Mouse (Mus musculus) midbrain, embryonic 13.5 days (tissue): ENCODE measurements around the gene Zfp697. TPM values are rescaled to one million over a fixed set of nuclear protein-coding genes. Genes with fewer than 3 reads are reported as not detected.
"Not testable (repeated sequence)": the region's sequence is repeated elsewhere in the genome, so short reads cannot be mapped to it uniquely, and the experiment has no call there.

Experiments used
- ATAC-seq: fragments of 200-750 bp; cut with Nextera tagmentation; 2 replicates; pipeline ENCODE4 v1.8.0; 2017; ENCODE audit warnings: mild to moderate bottlenecking, moderate TSS enrichment, moderate library complexity
- H3K27ac ChIP-seq: fragments of 300-500 bp; sonication (generic); 2 replicates; pipeline ENCODE4 v1.5.1; 2015; ENCODE audit warnings: inconsistent platforms, mild to moderate bottlenecking, moderate library complexity
- H3K27me3 ChIP-seq: fragments of 300-500 bp; sonication (generic); 2 replicates; pipeline ENCODE4 v1.6.1; 2015; ENCODE audit warnings: mild to moderate bottlenecking, inconsistent platforms
- H3K36me3 ChIP-seq: fragments of 300-500 bp; sonication (generic); 2 replicates; pipeline ENCODE4 v1.6.1; 2015; ENCODE audit warnings: mild to moderate bottlenecking, inconsistent platforms
- H3K4me1 ChIP-seq: fragments of 300-500 bp; sonication (generic); replicated peaks from 2 replicates; pipeline ENCODE4 v1.6.1; 2015; ENCODE audit warnings: inconsistent platforms
- H3K4me2 ChIP-seq: fragments of 300-500 bp; sonication (generic); replicated peaks from 2 replicates; pipeline ENCODE4 v1.6.1; 2015; ENCODE audit warnings: moderate library complexity, mild to moderate bottlenecking, inconsistent platforms
- H3K4me3 ChIP-seq: fragments of 300-500 bp; sonication (generic); replicated peaks from 2 replicates; pipeline ENCODE4 v1.5.1; 2015; ENCODE audit warnings: mild to moderate bottlenecking, inconsistent platforms
- H3K9ac ChIP-seq: fragments of 300-500 bp; sonication (generic); replicated peaks from 2 replicates; pipeline ENCODE4 v1.6.1; 2015; ENCODE audit warnings: mild to moderate bottlenecking, inconsistent platforms
- H3K9me3 ChIP-seq: fragments of 300-500 bp; sonication (generic); 2 replicates; pipeline ENCODE4 v1.6.1; 2016; ENCODE audit warnings: mild to moderate bottlenecking, inconsistent platforms
- WGBS: fragments of 180-500 bp; shearing (Covaris S2); methylation state at CpG from one replicate; pipeline ENCODE4 v1.1.7; 2015; 5-methylcytosine and 5-hydroxymethylcytosine counted together
- polyA plus RNA-seq: library from polyadenylated mRNA; unstranded; fragments of >200 nt; fragmentation: Nextera tagmentation; extraction: Ambion mirVana; gene quantifications from 2 replicates; pipeline ENCODE4 v1.2.1, GENCODE M21; 2015

Zfp697 gene
- polyA plus RNA-seq, 1 experiment from 2014 or later = 15.4 TPM

DNA sequence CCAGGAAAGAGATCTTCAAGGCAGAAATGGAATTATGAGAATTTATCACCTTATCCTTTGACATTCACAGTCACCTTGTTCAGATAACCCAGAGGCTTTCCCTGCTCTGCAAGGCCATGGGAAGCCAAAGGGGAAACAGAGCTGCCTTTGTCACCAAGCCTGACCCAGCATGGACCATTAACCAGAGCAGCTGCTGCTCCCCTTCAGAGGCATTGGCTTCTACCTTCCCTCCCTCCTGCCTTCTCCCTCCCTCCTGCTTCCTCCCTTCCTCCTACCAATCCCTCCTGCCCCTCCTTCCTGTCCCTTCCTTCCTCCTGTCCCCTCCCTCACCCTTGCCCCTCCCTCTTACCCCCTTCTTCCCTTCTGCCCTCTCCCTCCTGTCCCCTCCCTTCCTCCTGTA is 111.9 kb downstream of the Zfp697 start:
- not testable (repeated sequence) for H3K27me3 ChIP-seq, H3K36me3 ChIP-seq, ATAC-seq, H3K4me3 ChIP-seq, H3K4me2 ChIP-seq, H3K4me1 ChIP-seq, H3K9me3 ChIP-seq, H3K9ac ChIP-seq, H3K27ac ChIP-seq

DNA sequence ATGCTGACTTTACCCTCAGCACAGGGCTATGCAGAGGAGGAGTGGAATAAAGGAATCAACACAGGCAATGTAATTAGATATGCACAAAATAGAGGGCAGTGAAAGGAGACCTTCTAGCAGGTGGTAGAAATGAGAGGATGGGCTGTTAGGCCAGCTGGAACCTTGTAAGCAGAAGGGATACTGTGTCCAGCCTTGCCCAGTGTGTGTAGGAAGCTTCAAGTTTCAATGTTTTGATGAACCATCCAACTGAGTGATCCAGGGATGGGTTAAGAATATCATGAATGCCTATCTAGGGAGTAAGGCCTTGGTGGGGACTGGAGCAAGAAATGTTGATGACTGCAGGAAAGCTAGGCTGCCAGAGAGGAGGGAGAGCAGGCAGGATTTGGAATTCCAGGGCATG is 112.8 kb downstream of the Zfp697 start:
- not testable (repeated sequence) for H3K27ac ChIP-seq, H3K27me3 ChIP-seq, H3K9me3 ChIP-seq, H3K9ac ChIP-seq, H3K4me1 ChIP-seq, ATAC-seq, H3K4me2 ChIP-seq, H3K36me3 ChIP-seq, H3K4me3 ChIP-seq

DNA sequence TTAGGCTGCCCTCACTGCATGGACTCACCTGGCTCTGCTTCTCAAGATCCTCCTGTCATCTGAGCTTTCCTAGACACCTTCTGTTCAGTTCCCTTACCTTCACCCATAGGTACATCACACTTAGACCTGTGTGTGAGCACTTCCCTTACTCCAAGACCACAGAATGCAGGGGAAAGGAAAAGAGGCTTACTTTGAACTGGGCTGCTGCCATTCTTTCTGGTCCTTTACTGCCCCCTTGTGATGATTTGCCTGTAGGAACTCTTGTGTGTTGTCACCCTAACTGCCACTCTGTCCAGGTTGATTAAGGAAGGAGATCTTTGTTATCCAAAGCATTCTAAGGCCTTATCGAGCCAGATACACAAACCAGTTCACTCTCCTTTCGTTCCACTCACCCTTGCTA is 114.5 kb downstream of the Zfp697 start:
- H3K4me2 ChIP-seq, H3K9ac ChIP-seq, H3K27me3 ChIP-seq, H3K27ac ChIP-seq, H3K36me3 ChIP-seq, H3K4me1 ChIP-seq, H3K4me3 ChIP-seq, H3K9me3 ChIP-seq: not testable (repeated sequence)
- ATAC-seq = 0 out of 2 replicates have a peak, but pooled peaks have one; percentile 34
- WGBS = no CpG with 5 or more reads among the region's 2 CpGs

DNA sequence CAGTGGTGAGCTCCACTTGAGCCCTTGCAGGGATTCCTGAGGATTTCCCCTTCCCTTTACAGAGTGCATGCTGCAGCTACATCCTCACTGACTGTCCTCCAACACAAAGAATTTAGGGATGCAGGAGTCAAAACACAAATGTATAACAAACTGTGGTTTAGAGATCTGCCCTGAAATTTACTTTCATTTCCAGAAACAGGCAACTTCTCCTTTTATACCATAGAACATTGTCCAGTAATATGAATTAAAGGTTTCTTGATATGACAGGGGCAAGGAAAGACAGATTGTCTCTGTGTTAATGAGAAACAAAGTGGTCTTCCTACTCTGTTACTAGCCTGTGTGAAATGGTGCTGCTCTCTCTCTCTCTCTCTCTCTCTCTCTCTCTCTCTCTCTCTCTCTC is 115.1 kb downstream of the Zfp697 start:
- not testable (repeated sequence) for H3K9me3 ChIP-seq, H3K9ac ChIP-seq, H3K36me3 ChIP-seq, ATAC-seq, H3K27me3 ChIP-seq, H3K27ac ChIP-seq, H3K4me1 ChIP-seq, H3K4me3 ChIP-seq, H3K4me2 ChIP-seq

DNA sequence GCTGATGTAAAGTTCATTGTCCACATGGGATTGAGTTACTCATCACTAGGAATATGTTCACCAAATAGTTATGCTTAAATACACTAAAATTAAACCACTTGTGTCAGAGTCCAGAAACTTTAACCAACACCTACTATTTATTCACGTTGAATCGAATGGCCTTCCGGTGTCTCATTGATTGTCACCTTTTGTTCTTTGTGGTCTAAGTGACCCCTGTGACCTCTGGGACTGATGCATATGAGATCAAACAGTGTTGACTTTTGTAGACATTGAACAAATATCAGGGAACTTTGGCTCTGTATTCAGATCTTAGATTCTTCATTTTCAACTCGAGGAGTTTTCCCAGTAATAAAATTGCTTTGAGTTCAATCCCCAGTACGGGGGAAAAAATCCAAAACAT is 125.0 kb downstream of the Zfp697 start:
- ATAC-seq, H3K4me1 ChIP-seq, H3K27ac ChIP-seq, H3K4me2 ChIP-seq, H3K9ac ChIP-seq, H3K9me3 ChIP-seq, H3K4me3 ChIP-seq, H3K36me3 ChIP-seq, H3K27me3 ChIP-seq: not testable (repeated sequence)
- no CpG with 5 or more reads among the region's 5 CpGs for WGBS

DNA sequence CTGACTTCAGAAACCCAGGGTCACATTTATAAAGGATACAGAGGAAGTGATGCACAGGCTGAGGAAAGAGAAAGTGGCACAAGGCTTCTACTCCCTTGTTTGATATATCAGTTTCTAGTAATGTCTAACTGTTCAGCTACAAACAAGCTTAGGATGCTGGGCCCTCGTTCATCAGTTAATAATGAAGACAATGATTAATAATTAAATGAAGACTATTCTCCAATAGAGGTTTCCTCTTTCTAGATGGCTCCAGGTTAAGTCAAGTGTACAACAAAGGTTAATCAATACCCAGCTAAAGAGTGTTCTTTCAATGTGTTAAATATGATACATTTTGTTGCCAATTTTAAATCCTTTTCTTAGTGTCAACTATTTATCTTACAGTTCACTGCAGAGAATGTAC is 128.2 kb downstream of the Zfp697 start, which contains the start of gene Hsd3b4:
Gene Hsd3b4, minus strand, starts transcription at position 101 of the 400 bp plus-strand sequence.
- H3K36me3 ChIP-seq, H3K27me3 ChIP-seq, H3K4me3 ChIP-seq, H3K9me3 ChIP-seq, H3K27ac ChIP-seq, H3K4me1 ChIP-seq, H3K9ac ChIP-seq, H3K4me2 ChIP-seq, ATAC-seq: not testable (repeated sequence)
- WGBS = no CpG with 5 or more reads among the region's 1 CpGs

DNA sequence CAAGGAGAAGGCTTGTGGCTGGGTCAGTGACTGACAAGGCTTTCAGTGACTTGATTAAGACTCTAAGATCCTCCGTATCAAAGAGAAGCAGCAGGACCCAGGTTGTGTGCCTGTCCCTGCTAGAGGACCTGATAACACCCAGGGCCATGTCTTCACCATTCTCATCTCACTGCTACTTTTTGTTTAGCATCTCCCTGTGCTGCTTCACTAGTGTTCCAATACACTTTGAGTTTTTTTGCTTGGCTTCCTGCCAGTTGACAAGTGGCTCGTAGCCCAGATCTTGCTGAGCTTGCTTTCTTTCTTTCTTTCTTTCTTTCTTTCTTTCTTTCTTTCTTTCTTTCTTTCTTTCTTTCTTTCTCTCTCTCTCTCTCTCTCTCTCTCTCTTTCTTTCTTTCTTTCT is 140.5 kb downstream of the Zfp697 start:
- H3K4me2 ChIP-seq, H3K27me3 ChIP-seq, H3K9me3 ChIP-seq, H3K4me3 ChIP-seq, H3K9ac ChIP-seq, H3K36me3 ChIP-seq, H3K4me1 ChIP-seq, H3K27ac ChIP-seq, ATAC-seq: not testable (repeated sequence)
- 67% methylated on average over 1 of the region's 2 CpGs for WGBS

DNA sequence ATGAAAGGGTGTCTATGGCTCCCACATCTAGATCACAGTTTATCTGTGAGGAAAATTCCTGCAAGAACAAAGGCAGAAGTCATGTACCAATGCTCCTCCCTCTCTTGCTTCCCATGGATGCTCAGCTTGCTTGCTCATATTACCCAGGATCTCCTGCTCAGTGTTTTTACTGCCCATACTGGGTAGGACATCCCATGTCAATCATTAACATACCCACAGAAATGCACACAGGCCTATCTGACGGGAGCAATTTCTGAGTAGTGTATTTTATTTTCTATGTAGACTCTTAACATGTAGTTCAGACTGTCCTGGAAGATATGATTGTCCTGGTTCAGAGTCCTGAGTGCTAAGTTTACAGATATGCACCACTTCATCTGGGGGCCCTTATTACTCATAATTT is 142.3 kb downstream of the Zfp697 start:
- WGBS = no CpG with 5 or more reads among the region's 1 CpGs
- not testable (repeated sequence) for H3K9ac ChIP-seq, H3K9me3 ChIP-seq, H3K27me3 ChIP-seq, H3K27ac ChIP-seq, ATAC-seq, H3K4me2 ChIP-seq, H3K36me3 ChIP-seq, H3K4me3 ChIP-seq, H3K4me1 ChIP-seq

DNA sequence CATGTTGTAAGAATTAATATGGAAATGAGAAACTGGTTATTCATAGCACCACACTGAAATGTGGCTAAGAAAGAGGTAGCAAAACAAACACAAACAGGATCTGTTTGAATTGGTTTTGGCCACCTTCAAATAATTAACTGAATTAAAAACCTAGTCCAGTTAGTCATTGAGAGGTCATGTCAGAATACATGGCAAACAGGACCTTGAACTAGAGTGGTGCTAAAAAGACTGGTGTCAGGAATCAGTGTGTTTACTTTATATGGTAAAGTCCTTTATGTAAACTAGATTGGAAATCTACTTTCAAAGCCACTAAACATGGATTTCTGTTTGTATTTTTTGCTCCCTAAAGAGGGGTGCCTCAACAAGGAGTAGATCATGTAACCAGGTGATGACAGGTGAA is 142.7 kb downstream of the Zfp697 start:
- H3K27me3 ChIP-seq, H3K9ac ChIP-seq, H3K36me3 ChIP-seq, H3K4me1 ChIP-seq, H3K27ac ChIP-seq, H3K9me3 ChIP-seq, H3K4me3 ChIP-seq, H3K4me2 ChIP-seq, ATAC-seq: not testable (repeated sequence)

DNA sequence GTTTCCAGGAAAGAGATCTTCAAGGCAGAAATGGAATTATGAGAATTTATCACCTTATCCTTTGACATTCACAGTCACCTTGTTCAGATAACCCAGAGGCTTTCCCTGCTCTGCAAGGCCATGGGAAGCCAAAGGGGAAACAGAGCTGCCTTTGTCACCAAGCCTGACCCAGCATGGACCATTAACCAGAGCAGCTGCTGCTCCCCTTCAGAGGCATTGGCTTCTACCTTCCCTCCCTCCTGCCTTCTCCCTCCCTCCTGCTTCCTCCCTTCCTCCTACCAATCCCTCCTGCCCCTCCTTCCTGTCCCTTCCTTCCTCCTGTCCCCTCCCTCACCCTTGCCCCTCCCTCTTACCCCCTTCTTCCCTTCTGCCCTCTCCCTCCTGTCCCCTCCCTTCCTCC is 165.4 kb downstream of the Zfp697 start:
- not testable (repeated sequence) for H3K4me2 ChIP-seq, H3K4me3 ChIP-seq, H3K9ac ChIP-seq, H3K27me3 ChIP-seq, H3K27ac ChIP-seq, ATAC-seq, H3K4me1 ChIP-seq, H3K9me3 ChIP-seq, H3K36me3 ChIP-seq

DNA sequence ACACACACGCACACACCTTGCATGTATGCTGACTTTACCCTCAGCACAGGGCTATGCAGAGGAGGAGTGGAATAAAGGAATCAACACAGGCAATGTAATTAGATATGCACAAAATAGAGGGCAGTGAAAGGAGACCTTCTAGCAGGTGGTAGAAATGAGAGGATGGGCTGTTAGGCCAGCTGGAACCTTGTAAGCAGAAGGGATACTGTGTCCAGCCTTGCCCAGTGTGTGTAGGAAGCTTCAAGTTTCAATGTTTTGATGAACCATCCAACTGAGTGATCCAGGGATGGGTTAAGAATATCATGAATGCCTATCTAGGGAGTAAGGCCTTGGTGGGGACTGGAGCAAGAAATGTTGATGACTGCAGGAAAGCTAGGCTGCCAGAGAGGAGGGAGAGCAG is 166.2 kb downstream of the Zfp697 start:
- not testable (repeated sequence) for H3K4me2 ChIP-seq, H3K36me3 ChIP-seq, H3K9ac ChIP-seq, H3K4me1 ChIP-seq, ATAC-seq, H3K4me3 ChIP-seq, H3K9me3 ChIP-seq, H3K27me3 ChIP-seq, H3K27ac ChIP-seq
- 100% methylated on average over 1 of the region's 1 CpGs for WGBS

DNA sequence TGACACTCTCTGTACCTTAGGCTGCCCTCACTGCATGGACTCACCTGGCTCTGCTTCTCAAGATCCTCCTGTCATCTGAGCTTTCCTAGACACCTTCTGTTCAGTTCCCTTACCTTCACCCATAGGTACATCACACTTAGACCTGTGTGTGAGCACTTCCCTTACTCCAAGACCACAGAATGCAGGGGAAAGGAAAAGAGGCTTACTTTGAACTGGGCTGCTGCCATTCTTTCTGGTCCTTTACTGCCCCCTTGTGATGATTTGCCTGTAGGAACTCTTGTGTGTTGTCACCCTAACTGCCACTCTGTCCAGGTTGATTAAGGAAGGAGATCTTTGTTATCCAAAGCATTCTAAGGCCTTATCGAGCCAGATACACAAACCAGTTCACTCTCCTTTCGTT is 168.0 kb downstream of the Zfp697 start:
- not testable (repeated sequence) for H3K4me1 ChIP-seq, H3K27ac ChIP-seq, H3K4me3 ChIP-seq, H3K27me3 ChIP-seq, H3K9me3 ChIP-seq, H3K9ac ChIP-seq, H3K36me3 ChIP-seq, H3K4me2 ChIP-seq
- peak; percentile 43; the same call in 1 of the 2 replicates for ATAC-seq
- WGBS = no CpG with 5 or more reads among the region's 2 CpGs

DNA sequence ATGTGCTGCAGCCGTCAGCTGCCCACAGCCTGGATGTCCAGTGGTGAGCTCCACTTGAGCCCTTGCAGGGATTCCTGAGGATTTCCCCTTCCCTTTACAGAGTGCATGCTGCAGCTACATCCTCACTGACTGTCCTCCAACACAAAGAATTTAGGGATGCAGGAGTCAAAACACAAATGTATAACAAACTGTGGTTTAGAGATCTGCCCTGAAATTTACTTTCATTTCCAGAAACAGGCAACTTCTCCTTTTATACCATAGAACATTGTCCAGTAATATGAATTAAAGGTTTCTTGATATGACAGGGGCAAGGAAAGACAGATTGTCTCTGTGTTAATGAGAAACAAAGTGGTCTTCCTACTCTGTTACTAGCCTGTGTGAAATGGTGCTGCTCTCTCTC is 168.6 kb downstream of the Zfp697 start:
- H3K27me3 ChIP-seq, ATAC-seq, H3K36me3 ChIP-seq, H3K9me3 ChIP-seq, H3K4me2 ChIP-seq, H3K9ac ChIP-seq, H3K4me3 ChIP-seq, H3K27ac ChIP-seq, H3K4me1 ChIP-seq: not testable (repeated sequence)
- WGBS = no CpG with 5 or more reads among the region's 1 CpGs

DNA sequence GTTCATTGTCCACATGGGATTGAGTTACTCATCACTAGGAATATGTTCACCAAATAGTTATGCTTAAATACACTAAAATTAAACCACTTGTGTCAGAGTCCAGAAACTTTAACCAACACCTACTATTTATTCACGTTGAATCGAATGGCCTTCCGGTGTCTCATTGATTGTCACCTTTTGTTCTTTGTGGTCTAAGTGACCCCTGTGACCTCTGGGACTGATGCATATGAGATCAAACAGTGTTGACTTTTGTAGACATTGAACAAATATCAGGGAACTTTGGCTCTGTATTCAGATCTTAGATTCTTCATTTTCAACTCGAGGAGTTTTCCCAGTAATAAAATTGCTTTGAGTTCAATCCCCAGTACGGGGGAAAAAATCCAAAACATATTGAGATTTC is 178.4 kb downstream of the Zfp697 start:
- WGBS = no CpG with 5 or more reads among the region's 5 CpGs
- not testable (repeated sequence) for H3K36me3 ChIP-seq, H3K27ac ChIP-seq, H3K4me1 ChIP-seq, ATAC-seq, H3K4me3 ChIP-seq, H3K9ac ChIP-seq, H3K9me3 ChIP-seq, H3K27me3 ChIP-seq, H3K4me2 ChIP-seq
